Mouse (Mus musculus) CH12.LX (cell line): Measurements from ENCODE around the gene Tigd3. TPM values are rescaled to one million over a fixed set of nuclear protein-coding genes. Genes with fewer than 3 reads are reported as not detected.

Experiments
- DNase-seq: peaks from one replicate; pipeline ENCODE4 v3.0.0-alpha.2; 2013; ENCODE audit errors: extremely low read depth
- H3K27ac ChIP-seq: 2 replicates; pipeline ENCODE4 v1.5.1; 2012; ENCODE audit warnings: low read depth, mild to moderate bottlenecking, control low read depth, moderate library complexity; ENCODE audit not compliant: insufficient read depth
- H3K27me3 ChIP-seq: replicated peaks from 2 replicates; pipeline ENCODE3; 2012; ENCODE audit warnings: inconsistent platforms
- H3K36me3 ChIP-seq, 2 experiments: replicated peaks in 1 of 2; 2 replicates each; pipeline versions ENCODE3 to v1.6.1; 2012; ENCODE audit warnings: inconsistent platforms in 1 of 2, low read length in 1 of 2, mild to moderate bottlenecking in 1 of 2, mixed read lengths in 1 of 2, moderate library complexity in 1 of 2; ENCODE audit not compliant: control insufficient read depth in 1 of 2, insufficient read depth in 1 of 2
- H3K4me1 ChIP-seq, 2 experiments: 2 replicates each; pipeline ENCODE4 v1.6.1; 2012; ENCODE audit warnings: inconsistent platforms in 1 of 2, moderate library complexity in 1 of 2; ENCODE audit not compliant: insufficient read depth in 2 of 2, control insufficient read depth in 1 of 2
- H3K4me2 ChIP-seq: 2 replicates; pipeline ENCODE4 v1.6.1; 2012; ENCODE audit warnings: low read depth, mild to moderate bottlenecking, control low read depth; ENCODE audit not compliant: poor library complexity, insufficient read depth, severe bottlenecking
- H3K4me3 ChIP-seq, 3 experiments: fragments of 150-350 bp in 1 of 3; sonication (generic) in 1 of 3; replicated peaks in 1 of 3; 2 replicates each; pipeline versions ENCODE3 to v1.5.1; 2011 to 2012; ENCODE audit warnings: low read depth in 2 of 3, low read length in 2 of 3, mild to moderate bottlenecking in 2 of 3, moderate library complexity in 2 of 3, control low read depth in 1 of 3, improper control_type of control experiment in 1 of 3, inconsistent platforms in 1 of 3, mixed read lengths in 1 of 3; ENCODE audit not compliant: poor library complexity in 1 of 3
- H3K79me2 ChIP-seq: replicated peaks from 2 replicates; pipeline ENCODE4 v1.6.1; 2012; ENCODE audit warnings: mild to moderate bottlenecking, moderate library complexity; ENCODE audit not compliant: control insufficient read depth, poor library complexity, insufficient read depth, severe bottlenecking; ENCODE audit errors: extremely low read depth
- H3K9ac ChIP-seq: 2 replicates; pipeline ENCODE4 v1.6.1; 2012; ENCODE audit warnings: low read depth, mild to moderate bottlenecking, control low read depth, moderate library complexity; ENCODE audit not compliant: insufficient read depth
- H3K9me3 ChIP-seq: replicated peaks from 2 replicates; pipeline ENCODE3; 2012; ENCODE audit warnings: low read length, inconsistent platforms, mixed read lengths
- BHLHE40 ChIP-seq: IDR thresholded peaks from 2 replicates; pipeline ENCODE4 v1.6.1; 2011; ENCODE audit warnings: mild to moderate bottlenecking, low read depth, low read length, improper control_type of control experiment
- CHD2 ChIP-seq: IDR thresholded peaks from 2 replicates; pipeline ENCODE4 v1.6.1; 2011; ENCODE audit warnings: low read length, improper control_type of control experiment
- CTCF ChIP-seq, 2 experiments: IDR thresholded peaks in 1 of 2; conservative IDR thresholded peaks in 1 of 2; 2 replicates each; pipeline ENCODE4 v1.5.1; 2011 to 2012; ENCODE audit warnings: low read depth in 2 of 2, low read length in 2 of 2, improper control_type of control experiment in 1 of 2, inconsistent platforms in 1 of 2, mild to moderate bottlenecking in 1 of 2, moderate library complexity in 1 of 2
- E2F4 ChIP-seq: IDR thresholded peaks from 2 replicates; pipeline ENCODE4 v1.6.1; 2011; ENCODE audit warnings: low read depth, low read length, improper control_type of control experiment; ENCODE audit not compliant: insufficient replicate concordance
- ETS1 ChIP-seq: conservative IDR thresholded peaks from 2 replicates; pipeline ENCODE4 v1.6.1; 2012; ENCODE audit warnings: low read depth, mild to moderate bottlenecking, inconsistent platforms, low read length, improper control_type of control experiment, moderate library complexity
- GABPA ChIP-seq: IDR thresholded peaks from 2 replicates; pipeline ENCODE4 v1.6.1; 2012; ENCODE audit warnings: low read depth, low read length, improper control_type of control experiment, inconsistent platforms; ENCODE audit not compliant: insufficient replicate concordance
- HCFC1 ChIP-seq: IDR thresholded peaks from 2 replicates; pipeline ENCODE4 v1.6.1; 2012; ENCODE audit warnings: low read depth, mild to moderate bottlenecking, inconsistent platforms, low read length, improper control_type of control experiment
- IRF4 ChIP-seq: IDR thresholded peaks from 2 replicates; pipeline ENCODE4 v1.6.1; 2014; ENCODE audit warnings: low read depth, mild to moderate bottlenecking, inconsistent platforms, low read length, improper control_type of control experiment
- JUN ChIP-seq: IDR thresholded peaks from 2 replicates; pipeline ENCODE4 v1.6.1; 2011; ENCODE audit warnings: low read depth, mild to moderate bottlenecking, low read length, improper control_type of control experiment, moderate library complexity; ENCODE audit not compliant: insufficient read depth
- JUND ChIP-seq: conservative IDR thresholded peaks from 2 replicates; pipeline ENCODE4 v1.6.1; 2011; ENCODE audit warnings: low read depth, low read length, improper control_type of control experiment
- KAT2A ChIP-seq: IDR thresholded peaks from 2 replicates; pipeline ENCODE4 v1.6.1; 2012; ENCODE audit warnings: low read length, improper control_type of control experiment, inconsistent platforms; ENCODE audit not compliant: insufficient replicate concordance
- MAFK ChIP-seq: IDR thresholded peaks from 2 replicates; pipeline ENCODE4 v1.6.1; 2011; ENCODE audit warnings: low read length, improper control_type of control experiment; ENCODE audit not compliant: insufficient replicate concordance
- NELFE ChIP-seq: IDR thresholded peaks from 2 replicates; pipeline ENCODE4 v1.6.1; 2011; ENCODE audit warnings: low read depth, low read length, improper control_type of control experiment
- PAX5 ChIP-seq: IDR thresholded peaks from 2 replicates; pipeline ENCODE4 v1.6.1; 2012; ENCODE audit warnings: low read length, inconsistent platforms, mixed read lengths
- RAD21 ChIP-seq: IDR thresholded peaks from 2 replicates; pipeline ENCODE4 v1.6.1; 2011; ENCODE audit warnings: low read depth, mild to moderate bottlenecking, low read length, improper control_type of control experiment, moderate library complexity
- SIN3A ChIP-seq: IDR thresholded peaks from 2 replicates; pipeline ENCODE4 v1.6.1; 2012; ENCODE audit warnings: low read length, improper control_type of control experiment, inconsistent platforms
- SMC3 ChIP-seq: IDR thresholded peaks from 2 replicates; pipeline ENCODE4 v1.6.1; 2011; ENCODE audit warnings: low read depth, low read length, improper control_type of control experiment
- TBP ChIP-seq: conservative IDR thresholded peaks from 2 replicates; pipeline ENCODE4 v1.6.1; 2011; ENCODE audit warnings: low read depth, low read length, improper control_type of control experiment
- TCF12 ChIP-seq: IDR thresholded peaks from 2 replicates; pipeline ENCODE4 v1.6.1; 2014; ENCODE audit warnings: low read depth, mild to moderate bottlenecking, inconsistent platforms, low read length, improper control_type of control experiment
- USF1 ChIP-seq: IDR thresholded peaks from 2 replicates; pipeline ENCODE4 v1.6.1; 2014; ENCODE audit warnings: low read depth, mild to moderate bottlenecking, inconsistent platforms, low read length, improper control_type of control experiment
- USF2 ChIP-seq: conservative IDR thresholded peaks from 2 replicates; pipeline ENCODE4 v1.6.1; 2011; ENCODE audit warnings: low read depth, low read length, improper control_type of control experiment
- ZC3H11A ChIP-seq: IDR thresholded peaks from 2 replicates; pipeline ENCODE4 v1.6.1; 2012; ENCODE audit warnings: low read depth, mild to moderate bottlenecking, inconsistent platforms, low read length, improper control_type of control experiment
- ZMIZ1 ChIP-seq: IDR thresholded peaks from 2 replicates; pipeline ENCODE4 v1.6.1; 2012; ENCODE audit warnings: low read depth, mild to moderate bottlenecking, inconsistent platforms, low read length, improper control_type of control experiment
- dilution Hi-C: fragments of 300-500 bp; cut with MboI; formaldehyde crosslinking; loops from 2 replicates; pipeline ENCODE4 v1.14.3; 2020; ENCODE audit warnings: low sequenced_read_pairs; ENCODE audit not compliant: extremely low pct_unique_long_range_greater_than_20kb, extremely low pct_ligation_motif_present
- in situ Hi-C: fragments of 300-500 bp; cut with MboI; formaldehyde crosslinking; loops from 3 replicates; pipeline ENCODE4 v1.14.3; 2019; ENCODE audit warnings: low sequenced_read_pairs, low pct_ligation_motif_present, low pct_unique_long_range_greater_than_20kb, mixed read lengths
- polyA plus RNA-seq: library from polyadenylated mRNA; unstranded; fragments of >175 nt; gene quantifications from 2 replicates; pipeline ENCODE4 v1.2.1, GENCODE M21; 2012; ENCODE audit warnings: low read depth; ENCODE audit not compliant: insufficient read length
- total RNA-seq, 2 experiments: library from RNA; depleted of rRNA; stranded (reverse); fragments of 300-350 nt in 1 of 2; fragments of >200 nt in 1 of 2; gene quantifications; 2 replicates each; pipeline ENCODE4 v1.2.3; 2012 to 2014

The Tigd3 gene
- total and polyA plus RNA-seq, 3 experiments: 0.67 to 1.6 (median 1.4) TPM

DNA sequence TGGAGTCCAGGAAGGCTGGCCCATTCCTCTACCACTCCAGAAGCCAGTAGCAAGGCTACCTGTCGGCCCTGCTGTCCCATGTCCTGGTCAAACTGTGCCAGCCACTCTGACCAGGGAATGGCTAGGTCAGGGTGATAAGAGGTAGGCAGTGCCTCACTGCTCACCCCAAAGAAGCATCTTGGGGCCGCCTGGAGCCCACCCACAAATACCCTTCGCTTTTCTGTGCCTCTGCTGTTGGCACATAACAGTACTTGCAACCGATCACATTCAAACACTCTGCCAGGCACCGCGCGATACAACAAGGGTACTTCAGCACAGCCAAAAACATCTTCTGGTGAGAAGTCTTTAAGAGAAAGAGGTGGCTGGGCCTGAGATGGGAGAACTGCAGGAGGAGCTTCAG is 1.7 kb downstream of the Tigd3 start:
- dilution Hi-C loops: no loop called here
- H3K4me2 ChIP-seq: no peak overlapping the region
- DNase-seq: no peak
- H3K36me3 ChIP-seq: peaks cover 10 to 60% of the 10 kb centered on the region in 2 experiments
- H3K79me2 ChIP-seq: no peaks in the 10 kb centered on the region
- in situ Hi-C loops: no loop called here
- H3K4me3 ChIP-seq: no peak overlapping the region
- H3K4me1 ChIP-seq: peaks cover 2 to 13% of the 10 kb centered on the region in 2 experiments; a peak in 1 of 4 replicates
- H3K9me3 ChIP-seq: no peaks in the 10 kb centered on the region
- H3K9ac ChIP-seq: no peak overlapping the region
- H3K27ac ChIP-seq: no peak overlapping the region
- no peaks in the 10 kb centered on the region for H3K27me3 ChIP-seq
- TF ChIP-seq JUND (no peak), IRF4 (no peak), ZMIZ1 (no peak), SIN3A (no peak), KAT2A (no peak), RAD21 (no peak), JUN (no peak), MAFK (no peak), GABPA (no peak), TCF12 (no peak), PAX5 (no peak), ZC3H11A (no peak)

DNA sequence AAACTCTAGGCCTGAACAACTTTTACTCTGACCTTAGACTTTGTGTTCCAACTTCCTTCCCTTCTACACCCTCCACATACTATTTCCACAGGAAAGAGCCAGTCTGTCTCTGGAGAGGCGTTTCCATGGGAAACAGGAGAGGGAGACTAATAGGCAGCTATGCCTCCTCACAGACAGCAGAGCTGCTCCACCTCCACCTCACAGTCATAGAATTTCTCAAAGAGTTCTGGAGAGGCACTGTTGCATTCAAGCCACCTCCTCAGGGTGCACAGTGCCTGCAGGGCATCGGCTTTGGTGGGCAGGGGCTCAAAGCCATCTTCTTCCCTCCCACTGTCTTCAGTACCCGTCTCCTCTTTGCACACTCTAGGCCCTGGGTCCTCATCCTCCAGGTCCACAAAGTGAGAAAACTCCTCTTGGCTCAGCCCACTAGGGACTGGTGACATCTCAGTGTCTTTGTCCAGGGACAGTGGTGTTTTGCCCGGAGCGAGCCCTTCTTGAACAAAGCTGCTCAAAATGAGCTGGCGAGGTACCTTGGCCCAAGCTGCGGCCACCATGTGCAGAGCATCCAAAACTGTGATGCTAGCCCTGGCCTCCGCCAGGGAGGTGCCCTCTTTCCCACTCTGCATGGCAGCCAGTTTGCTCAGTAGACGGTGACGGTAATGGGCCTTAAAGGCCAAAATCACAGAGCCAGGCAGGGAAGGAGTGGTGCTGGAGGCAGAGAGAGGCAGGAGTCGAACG is 2.3 kb downstream of the Tigd3 start:
- in situ Hi-C loops: no loop called here
- no peak for DNase-seq
- no peaks in the 10 kb centered on the region for H3K9me3 ChIP-seq
- peaks cover 2 to 13% of the 10 kb centered on the region in 2 experiments; a peak in 1 of 4 replicates for H3K4me1 ChIP-seq
- H3K36me3 ChIP-seq: peaks cover 8 to 63% of the 10 kb centered on the region in 2 experiments
- H3K4me3 ChIP-seq: no peak overlapping the region
- TF ChIP-seq ETS1 (no peak), MAFK (no peak), USF2 (no peak), JUN (no peak), NELFE (no peak), GABPA (no peak), PAX5 (no peak), E2F4 (no peak), USF1 (no peak), CTCF (conservative IDR thresholded peaks at IDR 0.05 in 1 of 2, IDR thresholded peaks at IDR 0.05 in 1 of 2; ENCODE audit: low read depth in 2 of 2, low read length in 2 of 2) (no peak), SMC3 (no peak), TBP (no peak), BHLHE40 (no peak), HCFC1 (no peak), ZMIZ1 (no peak), CHD2 (no peak)
- TF ChIP-seq, all 38 proteins: peak for 0
- dilution Hi-C loops: no loop called here
- no peak overlapping the region for H3K4me2 ChIP-seq
- H3K27ac ChIP-seq: no peak overlapping the region
- H3K79me2 ChIP-seq: no peaks in the 10 kb centered on the region
- H3K27me3 ChIP-seq: no peaks in the 10 kb centered on the region
- H3K9ac ChIP-seq: no peak overlapping the region
